Mouse (Mus musculus): ENCODE results near the gene Tph1. TPM values are rescaled to one million over a fixed set of nuclear protein-coding genes. Genes with fewer than 3 reads are reported as not detected.
"Not testable (repeated sequence)": the region's sequence is repeated elsewhere in the genome, so short reads cannot be mapped to it uniquely, and the experiment has no call there.

Tph1 gene
- polyA plus RNA-seq, 1 experiment = 0.77 TPM

DNA sequence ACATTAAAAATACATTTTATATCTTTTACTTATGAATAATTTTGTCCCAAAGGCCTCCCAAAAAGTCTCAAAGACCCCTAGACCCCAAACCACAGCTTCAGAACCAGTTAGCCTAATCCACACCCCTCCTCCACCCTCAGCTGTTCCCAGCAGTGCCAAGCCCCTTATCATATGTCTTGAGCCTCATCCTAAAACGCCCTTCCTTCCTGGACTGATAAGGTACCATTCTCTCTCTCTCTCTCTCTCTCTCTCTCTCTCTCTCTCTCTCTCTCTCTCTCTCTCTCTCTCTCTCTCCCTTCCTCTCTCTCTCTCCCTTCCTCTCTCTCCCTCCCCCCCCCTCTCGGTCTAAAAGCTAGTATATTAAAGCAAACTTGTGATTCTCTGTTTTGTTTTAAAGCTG lies 20.1 kb downstream of the Tph1 start:
- H3K4me3 ChIP-seq (ENCODE audit: control insufficient read depth, insufficient read depth, low read length) = no peak overlapping the region
- H3K27me3 ChIP-seq (ENCODE audit: control insufficient read depth, insufficient read depth, low read length) = no peaks in the 10 kb centered on the region
- no peaks in the 10 kb centered on the region for H3K4me1 ChIP-seq (replicated peaks; ENCODE audit: control insufficient read depth, insufficient read depth, low read length)
- 64% methylated on average over 2 of the region's 2 CpGs for WGBS
- H3K36me3 ChIP-seq (ENCODE audit: control insufficient read depth, insufficient read depth, low read length) = no peaks in the 10 kb centered on the region
- H3K27ac ChIP-seq (ENCODE audit: control insufficient read depth, insufficient read depth, low read length) = no peak overlapping the region
- TF ChIP-seq POLR2A (IDR thresholded peaks at IDR 0.05; ENCODE audit: control insufficient read depth, extremely low read depth, insufficient read depth, low read length, poor library complexity) (no peak), CTCF (IDR thresholded peaks at IDR 0.05; ENCODE audit: borderline replicate concordance, control insufficient read depth, extremely low read depth, insufficient read depth, low read length, poor library complexity) (no peak)
- no peak for DNase-seq

DNA sequence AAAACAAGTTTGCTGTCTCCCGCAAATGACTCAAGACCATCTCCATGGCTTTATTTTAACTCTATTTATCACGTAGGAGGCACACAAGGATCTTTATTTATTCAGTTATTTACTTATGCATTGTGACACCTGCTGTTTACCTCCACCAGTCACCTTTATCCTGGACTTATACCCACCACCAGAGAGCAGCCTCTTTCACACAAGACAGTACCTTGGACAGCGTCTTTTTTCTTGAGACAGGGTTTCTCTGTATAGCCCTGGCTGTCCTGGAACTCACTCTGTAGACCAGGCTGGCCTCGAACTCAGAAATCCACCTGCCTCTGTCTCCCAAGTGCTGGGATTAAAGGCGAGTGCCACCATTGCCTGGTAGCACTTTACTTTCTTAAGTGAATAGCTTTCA lies 22.1 kb downstream of the Tph1 start:
- not testable (repeated sequence) for H3K36me3 ChIP-seq (ENCODE audit: control insufficient read depth, insufficient read depth, low read length); H3K4me3 ChIP-seq (ENCODE audit: control insufficient read depth, insufficient read depth, low read length); DNase-seq; H3K27ac ChIP-seq (ENCODE audit: control insufficient read depth, insufficient read depth, low read length); H3K27me3 ChIP-seq (ENCODE audit: control insufficient read depth, insufficient read depth, low read length); H3K4me1 ChIP-seq (replicated peaks; ENCODE audit: control insufficient read depth, insufficient read depth, low read length)
- WGBS = 49% methylated on average over 5 of the region's 5 CpGs

DNA sequence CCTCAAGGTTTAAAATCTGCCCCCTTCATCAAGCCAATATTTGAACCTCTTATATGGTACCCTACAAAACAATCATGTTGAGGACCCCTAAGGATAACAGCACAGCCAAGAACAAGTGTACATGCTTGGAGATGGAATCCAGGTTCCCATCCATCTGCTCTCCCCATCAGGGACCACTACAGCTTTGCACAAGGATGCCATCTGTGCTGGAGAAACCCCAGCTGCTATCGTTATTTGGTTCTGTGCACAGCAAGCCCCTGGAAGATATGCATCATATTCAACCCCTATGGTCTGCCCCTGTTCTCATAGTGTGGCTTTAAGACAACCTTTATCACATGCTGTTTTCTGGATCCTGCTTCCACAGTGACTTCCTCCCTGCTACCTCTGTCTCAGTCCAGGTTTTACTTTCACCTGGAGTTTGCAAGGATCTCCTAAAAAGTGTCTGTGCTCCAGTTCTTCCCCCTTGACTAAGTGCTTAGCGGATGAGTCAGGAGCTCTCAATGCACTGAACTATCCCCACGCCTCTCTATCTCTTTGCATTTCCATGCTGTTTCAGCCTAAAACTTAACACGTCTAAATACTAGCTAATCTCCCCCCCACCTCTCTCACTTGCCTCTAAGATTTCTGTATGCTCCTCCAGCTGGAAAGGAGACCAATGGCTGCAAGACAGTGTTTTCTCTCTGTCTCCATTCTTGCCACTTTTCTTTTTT lies 23.8 kb downstream of the Tph1 start:
- Histone ChIP-seq H3K36me3 (ENCODE audit: control insufficient read depth, insufficient read depth, low read length) (no peaks in the 10 kb centered on the region), H3K27ac (ENCODE audit: control insufficient read depth, insufficient read depth, low read length) (no peak overlapping the region), H3K4me3 (ENCODE audit: control insufficient read depth, insufficient read depth, low read length) (no peak overlapping the region), H3K27me3 (ENCODE audit: control insufficient read depth, insufficient read depth, low read length) (no peaks in the 10 kb centered on the region), H3K4me1 (replicated peaks; ENCODE audit: control insufficient read depth, insufficient read depth, low read length) (no peaks in the 10 kb centered on the region)
- TF ChIP-seq CTCF (IDR thresholded peaks at IDR 0.05; ENCODE audit: borderline replicate concordance, control insufficient read depth, extremely low read depth, insufficient read depth, low read length, poor library complexity) (no peak), POLR2A (IDR thresholded peaks at IDR 0.05; ENCODE audit: control insufficient read depth, extremely low read depth, insufficient read depth, low read length, poor library complexity) (no peak)
- DNase-seq = no peak
- WGBS = 79% methylated on average over 4 of the region's 4 CpGs

DNA sequence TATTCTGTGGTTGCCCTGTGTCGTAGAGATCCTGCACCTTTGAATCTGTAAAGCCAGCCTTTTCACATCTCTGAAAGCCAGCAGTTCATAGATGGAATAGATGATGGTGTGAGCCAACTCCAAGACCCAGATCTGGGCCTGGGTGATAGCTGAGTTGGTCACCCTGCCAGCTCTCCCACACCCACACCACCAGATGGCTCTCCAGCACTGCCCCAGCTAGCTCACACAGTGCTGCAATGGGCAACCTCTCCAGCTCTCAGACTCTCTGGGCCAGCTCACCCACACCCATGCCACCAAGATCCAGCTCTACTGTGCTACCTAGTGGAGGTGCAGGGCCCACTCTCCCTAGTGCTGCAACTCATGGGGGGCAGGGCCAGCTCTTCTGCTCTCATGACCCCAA lies 29.2 kb downstream of the Tph1 start:
- no peak overlapping the region for H3K4me3 ChIP-seq (ENCODE audit: control insufficient read depth, insufficient read depth, low read length)
- H3K4me1 ChIP-seq (replicated peaks; ENCODE audit: control insufficient read depth, insufficient read depth, low read length) = peaks cover 10% of the 10 kb centered on the region
- H3K27me3 ChIP-seq (ENCODE audit: control insufficient read depth, insufficient read depth, low read length) = no peaks in the 10 kb centered on the region
- no peaks in the 10 kb centered on the region for H3K36me3 ChIP-seq (ENCODE audit: control insufficient read depth, insufficient read depth, low read length)
- TF ChIP-seq POLR2A (IDR thresholded peaks at IDR 0.05; ENCODE audit: control insufficient read depth, extremely low read depth, insufficient read depth, low read length, poor library complexity) (no peak), CTCF (IDR thresholded peaks at IDR 0.05; ENCODE audit: borderline replicate concordance, control insufficient read depth, extremely low read depth, insufficient read depth, low read length, poor library complexity) (no peak)
- no peak for DNase-seq
- WGBS = 85% methylated on average over 1 of the region's 1 CpGs
- no peak overlapping the region for H3K27ac ChIP-seq (ENCODE audit: control insufficient read depth, insufficient read depth, low read length)

DNA sequence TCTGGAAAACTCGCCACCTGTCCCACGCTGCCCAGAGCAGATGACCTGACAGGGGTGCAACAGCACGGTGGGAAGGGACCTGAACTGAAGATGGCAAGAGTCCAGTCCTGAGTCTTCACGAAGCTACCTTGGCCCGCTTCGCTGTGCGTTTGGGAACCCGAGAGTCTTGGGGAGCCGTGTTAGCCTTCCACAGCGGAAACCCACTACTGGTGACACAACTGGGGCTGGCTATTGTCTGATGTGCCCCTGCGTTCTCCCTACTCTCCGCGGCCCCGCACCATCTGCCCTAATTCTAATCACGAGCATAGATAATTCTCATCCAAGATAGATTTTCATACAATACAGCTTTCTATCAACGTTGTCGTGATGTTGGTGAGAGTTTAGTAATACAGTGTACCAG lies 32.3 kb downstream of the Tph1 start:
- peak overlapping the region; percentile 80 for H3K4me3 ChIP-seq (ENCODE audit: control insufficient read depth, insufficient read depth, low read length)
- 8% methylated on average over 17 of the region's 17 CpGs for WGBS
- no peak overlapping the region for H3K27ac ChIP-seq (ENCODE audit: control insufficient read depth, insufficient read depth, low read length)
- H3K36me3 ChIP-seq (ENCODE audit: control insufficient read depth, insufficient read depth, low read length) = no peaks in the 10 kb centered on the region
- DNase-seq = no peak
- H3K4me1 ChIP-seq (replicated peaks; ENCODE audit: control insufficient read depth, insufficient read depth, low read length) = peaks cover 10% of the 10 kb centered on the region
- TF ChIP-seq POLR2A (IDR thresholded peaks at IDR 0.05; ENCODE audit: control insufficient read depth, extremely low read depth, insufficient read depth, low read length, poor library complexity) = no peak
- no peak for TF ChIP-seq CTCF (IDR thresholded peaks at IDR 0.05; ENCODE audit: borderline replicate concordance, control insufficient read depth, extremely low read depth, insufficient read depth, low read length, poor library complexity)
- no peaks in the 10 kb centered on the region for H3K27me3 ChIP-seq (ENCODE audit: control insufficient read depth, insufficient read depth, low read length)

DNA sequence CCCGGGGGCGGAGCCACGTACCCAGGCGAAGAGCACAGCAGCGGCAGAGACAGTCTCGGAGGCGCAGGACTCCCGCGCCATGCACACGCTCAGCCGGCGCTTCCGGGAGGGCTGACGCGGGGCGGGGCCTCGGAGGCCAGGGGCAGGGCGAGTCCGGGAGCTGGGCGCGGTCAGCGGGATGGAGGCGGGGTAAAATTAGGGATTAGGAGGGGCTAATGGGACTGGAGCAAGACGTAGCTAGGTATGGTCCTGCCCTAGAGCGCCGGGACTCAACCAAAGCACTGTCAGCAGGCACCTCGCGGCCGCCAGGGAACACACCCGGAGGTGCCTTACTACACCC lies 32.7 kb downstream of the Tph1 start, which contains the start of gene Sergef:
Gene Sergef, minus strand, starts transcription at position 116 of the 340 bp plus-strand sequence.
- no peaks in the 10 kb centered on the region for H3K27me3 ChIP-seq (ENCODE audit: control insufficient read depth, insufficient read depth, low read length)
- no peaks in the 10 kb centered on the region for H3K36me3 ChIP-seq (ENCODE audit: control insufficient read depth, insufficient read depth, low read length)
- H3K27ac ChIP-seq (ENCODE audit: control insufficient read depth, insufficient read depth, low read length) = no peak within 1 kb of the TSS
- WGBS = under 1% methylated on average over 30 of the region's 30 CpGs
- peaks cover 10% of the 10 kb centered on the region for H3K4me1 ChIP-seq (replicated peaks; ENCODE audit: control insufficient read depth, insufficient read depth, low read length)
- peak within 1 kb of the TSS; percentile 80 for H3K4me3 ChIP-seq (ENCODE audit: control insufficient read depth, insufficient read depth, low read length)
- TF ChIP-seq CTCF (IDR thresholded peaks at IDR 0.05; ENCODE audit: borderline replicate concordance, control insufficient read depth, extremely low read depth, insufficient read depth, low read length, poor library complexity) (peak; percentile 40; the same call in 1 of the 2 replicates), POLR2A (IDR thresholded peaks at IDR 0.05; ENCODE audit: control insufficient read depth, extremely low read depth, insufficient read depth, low read length, poor library complexity) (peak; percentile 56; the same call in 1 of the 2 replicates)
- peak; percentile 90 for DNase-seq

Measured in thymus, adult 2 months (tissue).